Mouse (Mus musculus): ENCODE measurements around the gene Astn2.

The Astn2 gene

GRCm38 (mm10) chr4:65473141-65473540 is 931.3 kb downstream of the Astn2 start:
- H3K4me1 ChIP-seq (replicated peaks; ENCODE audit: low read depth, low read length): no peaks in the 10 kb centered on the region
- no peaks in the 10 kb centered on the region for H3K9me3 ChIP-seq (ENCODE audit: low read length)
- no peaks in the 10 kb centered on the region for H3K36me3 ChIP-seq (ENCODE audit: insufficient read depth, low read length)
- H3K27me3 ChIP-seq (ENCODE audit: insufficient read depth, low read length): 0 out of 2 replicates have a peak, but pooled peaks cover 4% of the 10 kb centered on the region
- TF ChIP-seq CTCF (conservative IDR thresholded peaks at IDR 0.05; ENCODE audit: low read length) (no peak), POU5F1 (IDR thresholded peaks at IDR 0.05; ENCODE audit: borderline replicate concordance, low read length) (no peak), NANOG (IDR thresholded peaks at IDR 0.05; ENCODE audit: borderline replicate concordance, low read length) (no peak)
- H3K4me3 ChIP-seq (replicated peaks; ENCODE audit: low read length): no peak overlapping the region

- Histone ChIP-seq H3K4me1 (replicated peaks; ENCODE audit: low read depth, low read length) (no peaks in the 10 kb centered on the region), H3K4me3 (replicated peaks; ENCODE audit: low read length) (no peak overlapping the region), H3K36me3 (ENCODE audit: insufficient read depth, low read length) (no peaks in the 10 kb centered on the region), H3K9me3 (ENCODE audit: low read length) (no peaks in the 10 kb centered on the region), H3K27me3 (ENCODE audit: insufficient read depth, low read length) (no peaks in the 10 kb centered on the region)
- no peak for TF ChIP-seq POU5F1 (IDR thresholded peaks at IDR 0.05; ENCODE audit: borderline replicate concordance, low read length)
- no peak for TF ChIP-seq NANOG (IDR thresholded peaks at IDR 0.05; ENCODE audit: borderline replicate concordance, low read length)
- TF ChIP-seq CTCF (conservative IDR thresholded peaks at IDR 0.05; ENCODE audit: low read length): no peak
Measured at GRCm38 (mm10) chr4:65449171-65449570, 955.2 kb downstream of the Astn2 start.

DNA sequence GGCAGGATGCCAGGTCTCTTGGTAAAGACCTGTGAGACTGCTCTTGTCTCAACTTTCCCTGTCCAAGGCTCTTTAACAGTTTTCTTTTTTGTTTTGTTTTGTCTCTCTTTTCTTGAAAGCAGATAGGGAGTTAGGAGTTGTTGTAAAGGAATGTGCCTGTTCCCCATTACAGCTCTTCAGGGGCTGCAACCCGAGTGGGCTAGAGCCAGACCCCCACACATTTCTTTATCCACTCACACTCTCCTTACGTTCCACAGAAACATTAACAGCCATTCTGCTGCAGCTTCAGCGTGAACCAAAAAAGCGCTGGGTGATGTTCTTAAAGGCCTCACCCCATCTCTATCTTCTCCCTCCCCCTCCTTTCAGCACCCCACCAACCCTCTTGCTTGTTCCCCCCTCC is 962.7 kb downstream of the Astn2 start:
- Histone ChIP-seq H3K36me3 (ENCODE audit: insufficient read depth, low read length) (no peaks in the 10 kb centered on the region), H3K9me3 (ENCODE audit: low read length) (no peaks in the 10 kb centered on the region), H3K27me3 (ENCODE audit: insufficient read depth, low read length) (no peaks in the 10 kb centered on the region), H3K4me1 (replicated peaks; ENCODE audit: low read depth, low read length) (no peaks in the 10 kb centered on the region), H3K4me3 (replicated peaks; ENCODE audit: low read length) (no peak overlapping the region)
- TF ChIP-seq NANOG (IDR thresholded peaks at IDR 0.05; ENCODE audit: borderline replicate concordance, low read length) (no peak), POU5F1 (IDR thresholded peaks at IDR 0.05; ENCODE audit: borderline replicate concordance, low read length) (no peak), CTCF (conservative IDR thresholded peaks at IDR 0.05; ENCODE audit: low read length) (no peak)

DNA sequence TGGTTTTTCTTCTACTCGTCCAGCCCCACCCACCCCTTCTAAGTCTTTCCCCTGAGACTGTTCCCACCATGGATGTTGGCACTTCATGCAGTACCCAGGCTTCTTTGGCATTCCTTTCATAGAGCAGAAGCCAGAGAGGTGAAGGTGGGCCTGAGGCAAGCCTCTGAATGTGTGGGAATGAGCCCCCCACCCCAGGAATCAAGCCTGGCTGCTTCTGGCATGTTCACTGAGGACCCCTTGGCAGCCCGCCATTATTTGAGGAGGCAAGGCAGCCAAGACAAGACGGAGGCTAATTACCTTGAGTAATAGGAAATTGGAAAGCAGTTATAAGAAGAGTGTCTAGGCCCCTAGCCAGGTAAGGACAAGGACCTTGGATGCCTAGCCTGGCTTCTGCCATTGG is 973.6 kb downstream of the Astn2 start:
- no peak for TF ChIP-seq CTCF (conservative IDR thresholded peaks at IDR 0.05; ENCODE audit: low read length)
- TF ChIP-seq NANOG (IDR thresholded peaks at IDR 0.05; ENCODE audit: borderline replicate concordance, low read length): no peak
- no peak for TF ChIP-seq POU5F1 (IDR thresholded peaks at IDR 0.05; ENCODE audit: borderline replicate concordance, low read length)
- H3K36me3 ChIP-seq (ENCODE audit: insufficient read depth, low read length): no peaks in the 10 kb centered on the region
- no peak overlapping the region for H3K4me3 ChIP-seq (replicated peaks; ENCODE audit: low read length)
- no peaks in the 10 kb centered on the region for H3K9me3 ChIP-seq (ENCODE audit: low read length)
- no peaks in the 10 kb centered on the region for H3K4me1 ChIP-seq (replicated peaks; ENCODE audit: low read depth, low read length)
- no peaks in the 10 kb centered on the region for H3K27me3 ChIP-seq (ENCODE audit: insufficient read depth, low read length)

- Histone ChIP-seq H3K4me1 (replicated peaks; ENCODE audit: low read depth, low read length) (no peaks in the 10 kb centered on the region), H3K27me3 (ENCODE audit: insufficient read depth, low read length) (no peaks in the 10 kb centered on the region)
Measured at GRCm38 (mm10) chr4:65427480-65427879, 976.9 kb downstream of the Astn2 start.

DNA sequence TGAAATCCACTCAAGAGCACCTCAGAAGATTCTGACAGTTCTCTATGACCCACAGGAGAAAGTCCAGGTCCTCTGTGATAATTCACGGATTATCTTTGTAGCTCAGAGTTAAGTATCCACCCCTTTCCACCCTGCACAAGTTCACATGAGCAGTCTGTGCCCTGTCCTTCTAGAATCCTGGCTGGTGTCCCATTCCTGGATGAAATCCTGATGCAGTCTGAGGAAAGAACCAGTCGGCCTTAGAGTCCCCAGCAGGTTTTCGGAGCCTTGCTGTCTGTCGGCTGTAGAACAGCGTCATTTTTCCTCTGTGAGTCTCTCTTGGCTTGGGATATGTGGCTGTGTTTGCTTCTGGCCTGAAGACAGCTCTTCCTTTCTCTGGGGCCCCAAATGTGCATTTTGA is 978.0 kb downstream of the Astn2 start:
- no peaks in the 10 kb centered on the region for H3K36me3 ChIP-seq (ENCODE audit: insufficient read depth, low read length)
- no peaks in the 10 kb centered on the region for H3K4me1 ChIP-seq (replicated peaks; ENCODE audit: low read depth, low read length)
- H3K4me3 ChIP-seq (replicated peaks; ENCODE audit: low read length): no peak overlapping the region
- H3K27me3 ChIP-seq (ENCODE audit: insufficient read depth, low read length): no peaks in the 10 kb centered on the region
- H3K9me3 ChIP-seq (ENCODE audit: low read length): no peaks in the 10 kb centered on the region
- TF ChIP-seq POU5F1 (IDR thresholded peaks at IDR 0.05; ENCODE audit: borderline replicate concordance, low read length): no peak
- no peak for TF ChIP-seq NANOG (IDR thresholded peaks at IDR 0.05; ENCODE audit: borderline replicate concordance, low read length)
- no peak for TF ChIP-seq CTCF (conservative IDR thresholded peaks at IDR 0.05; ENCODE audit: low read length)

More at GRCm38 (mm10) chr4:65427480-65427879, 976.9 kb downstream of the Astn2 start:
- no peaks in the 10 kb centered on the region for H3K36me3 ChIP-seq (ENCODE audit: insufficient read depth, low read length)
- no peak for TF ChIP-seq NANOG (IDR thresholded peaks at IDR 0.05; ENCODE audit: borderline replicate concordance, low read length)
- TF ChIP-seq POU5F1 (IDR thresholded peaks at IDR 0.05; ENCODE audit: borderline replicate concordance, low read length): no peak
- TF ChIP-seq CTCF (conservative IDR thresholded peaks at IDR 0.05; ENCODE audit: low read length): no peak
- H3K9me3 ChIP-seq (ENCODE audit: low read length): no peaks in the 10 kb centered on the region
- H3K4me3 ChIP-seq (replicated peaks; ENCODE audit: low read length): no peak overlapping the region

DNA sequence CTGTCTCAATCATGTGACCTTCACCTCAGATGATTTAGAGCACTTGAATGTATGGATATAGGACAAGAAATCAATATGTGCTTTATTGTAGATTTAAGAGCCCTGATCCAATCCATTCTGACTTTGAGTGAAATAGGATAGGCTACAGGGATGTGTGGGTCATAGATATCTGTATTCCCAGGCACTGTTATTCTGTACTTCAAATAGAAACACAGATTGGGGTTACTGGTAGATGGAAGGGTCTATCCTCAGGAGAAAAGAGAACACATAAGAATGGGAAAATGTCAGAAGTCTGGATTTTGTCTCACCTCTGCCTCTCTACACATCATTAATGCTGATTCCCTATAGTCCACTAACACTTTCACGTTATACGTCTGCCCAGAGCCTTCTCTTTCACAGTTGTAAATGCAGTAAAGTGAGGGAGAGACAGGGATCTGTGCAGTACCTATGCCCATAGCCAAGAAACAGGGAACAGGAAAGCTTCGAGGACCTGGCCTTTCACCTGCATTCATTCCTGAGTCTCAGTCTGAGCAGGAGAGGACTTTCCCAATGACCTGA is 981.3 kb downstream of the Astn2 start:
- no peaks in the 10 kb centered on the region for H3K27me3 ChIP-seq (ENCODE audit: insufficient read depth, low read length)
- no peaks in the 10 kb centered on the region for H3K9me3 ChIP-seq (ENCODE audit: low read length)
- TF ChIP-seq POU5F1 (IDR thresholded peaks at IDR 0.05; ENCODE audit: borderline replicate concordance, low read length): no peak
- TF ChIP-seq CTCF (conservative IDR thresholded peaks at IDR 0.05; ENCODE audit: low read length): no peak
- TF ChIP-seq NANOG (IDR thresholded peaks at IDR 0.05; ENCODE audit: borderline replicate concordance, low read length): no peak
- peaks cover 10% of the 10 kb centered on the region; the same call in 1 of the 2 replicates for H3K4me1 ChIP-seq (replicated peaks; ENCODE audit: low read depth, low read length)
- no peak overlapping the region for H3K4me3 ChIP-seq (replicated peaks; ENCODE audit: low read length)
- H3K36me3 ChIP-seq (ENCODE audit: insufficient read depth, low read length): no peaks in the 10 kb centered on the region

- H3K27me3 ChIP-seq (ENCODE audit: insufficient read depth, low read length): no peaks in the 10 kb centered on the region
- H3K4me3 ChIP-seq (replicated peaks; ENCODE audit: low read length): no peak overlapping the region
Measured at GRCm38 (mm10) chr4:65421272-65421671, 983.1 kb downstream of the Astn2 start.

DNA sequence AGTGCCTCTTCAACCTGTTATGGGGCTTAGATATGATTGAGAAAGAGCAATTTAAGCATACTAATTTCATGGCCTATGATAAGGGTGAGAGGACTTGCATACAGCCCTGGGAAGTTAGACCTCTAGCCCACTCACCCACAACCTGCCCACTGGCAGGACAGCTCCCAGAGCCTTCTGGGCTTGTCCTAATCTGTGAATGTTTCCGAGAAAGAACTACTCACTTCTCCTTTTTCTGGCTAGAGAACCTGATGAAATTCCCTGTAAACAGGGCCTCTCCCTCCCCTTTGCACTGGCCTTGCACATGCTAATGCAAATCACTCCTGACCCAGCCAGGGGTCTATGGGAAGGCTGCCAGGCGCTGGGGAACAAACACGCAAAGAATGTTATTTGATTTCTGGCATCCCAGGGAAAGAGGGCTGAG is 983.9 kb downstream of the Astn2 start:
- H3K4me1 ChIP-seq (replicated peaks; ENCODE audit: low read depth, low read length): peaks cover 10% of the 10 kb centered on the region; the same call in 1 of the 2 replicates
- no peaks in the 10 kb centered on the region for H3K9me3 ChIP-seq (ENCODE audit: low read length)
- no peaks in the 10 kb centered on the region for H3K36me3 ChIP-seq (ENCODE audit: insufficient read depth, low read length)
- TF ChIP-seq POU5F1 (IDR thresholded peaks at IDR 0.05; ENCODE audit: borderline replicate concordance, low read length) (no peak), CTCF (conservative IDR thresholded peaks at IDR 0.05; ENCODE audit: low read length) (no peak), NANOG (IDR thresholded peaks at IDR 0.05; ENCODE audit: borderline replicate concordance, low read length) (no peak)
- H3K4me3 ChIP-seq (replicated peaks; ENCODE audit: low read length): no peak overlapping the region
- no peaks in the 10 kb centered on the region for H3K27me3 ChIP-seq (ENCODE audit: insufficient read depth, low read length)

More at GRCm38 (mm10) chr4:65421272-65421671, 983.1 kb downstream of the Astn2 start:
- H3K36me3 ChIP-seq (ENCODE audit: insufficient read depth, low read length): no peaks in the 10 kb centered on the region
- peaks cover 10% of the 10 kb centered on the region; the same call in 1 of the 2 replicates for H3K4me1 ChIP-seq (replicated peaks; ENCODE audit: low read depth, low read length)
- no peaks in the 10 kb centered on the region for H3K9me3 ChIP-seq (ENCODE audit: low read length)
- no peak for TF ChIP-seq POU5F1 (IDR thresholded peaks at IDR 0.05; ENCODE audit: borderline replicate concordance, low read length)
- TF ChIP-seq CTCF (conservative IDR thresholded peaks at IDR 0.05; ENCODE audit: low read length): no peak
- no peak for TF ChIP-seq NANOG (IDR thresholded peaks at IDR 0.05; ENCODE audit: borderline replicate concordance, low read length)

Measured in E14TG2a.4 (cell line).